Mouse (Mus musculus) midbrain, embryonic 16.5 days (tissue): ENCODE results near the gene Gm21188. TPM values are rescaled to one million over a fixed set of nuclear protein-coding genes. Genes with fewer than 3 reads are reported as not detected.

ENCODE experiments used
- polyA plus RNA-seq: library from polyadenylated mRNA; unstranded; fragments of >200 nt; fragmentation: Nextera tagmentation; extraction: Ambion mirVana; gene quantifications from 2 replicates; pipeline ENCODE4 v1.2.1, GENCODE M21; 2015

Gm21188 gene
- polyA plus RNA-seq, 1 experiment from 2014 or later, result not detected

Other genes starting within 250 kb of the Gm21188 start
- gene AF067063, start 222.0 kb downstream of the Gm21188 start, polyA plus RNA-seq, result not detected in 2 replicates
- not detected in 2 replicates for gene D13Ertd608e, start 216.2 kb downstream of the Gm21188 start, polyA plus RNA-seq
- not detected in 2 replicates for gene Tcstv1, start 157.4 kb downstream of the Gm21188 start, polyA plus RNA-seq
- not detected in 2 replicates for gene Gm21761, start 122.9 kb downstream of the Gm21188 start, polyA plus RNA-seq
- not detected in 2 replicates for gene B020031M17Rik, start 101.4 kb downstream of the Gm21188 start, polyA plus RNA-seq
- not detected in 2 replicates for gene Gm36079, start 25.2 kb downstream of the Gm21188 start, polyA plus RNA-seq
- gene Gm20767, start 88.1 kb upstream of the Gm21188 start, polyA plus RNA-seq, result not detected in 2 replicates
- not detected in 2 replicates for gene Gm21818, start 120.2 kb upstream of the Gm21188 start, polyA plus RNA-seq
- gene Gm21762, start 163.8 kb upstream of the Gm21188 start, polyA plus RNA-seq, result not detected in 2 replicates
- not detected in 2 replicates for gene Gm21731, start 186.9 kb upstream of the Gm21188 start, polyA plus RNA-seq
- gene AF067061, start 210.9 kb upstream of the Gm21188 start, polyA plus RNA-seq, result not detected in 2 replicates
- not detected in 2 replicates for gene BC147527, start 248.2 kb upstream of the Gm21188 start, polyA plus RNA-seq